Mouse (Mus musculus) CH12.LX (cell line): ENCODE data around the gene Capn8. TPM values are rescaled to one million over a fixed set of nuclear protein-coding genes. Genes with fewer than 3 reads are reported as not detected.

ENCODE experiments used
- DNase-seq: peaks from one replicate; pipeline ENCODE4 v3.0.0-alpha.2; 2013; ENCODE audit errors: extremely low read depth
- H3K27ac ChIP-seq: 2 replicates; pipeline ENCODE4 v1.5.1; 2012; ENCODE audit warnings: low read depth, mild to moderate bottlenecking, control low read depth, moderate library complexity; ENCODE audit not compliant: insufficient read depth
- H3K27me3 ChIP-seq: replicated peaks from 2 replicates; pipeline ENCODE3; 2012; ENCODE audit warnings: inconsistent platforms
- H3K36me3 ChIP-seq, 2 experiments: replicated peaks in 1 of 2; 2 replicates each; pipeline versions ENCODE3 to v1.6.1; 2012; ENCODE audit warnings: inconsistent platforms in 1 of 2, low read length in 1 of 2, mild to moderate bottlenecking in 1 of 2, mixed read lengths in 1 of 2, moderate library complexity in 1 of 2; ENCODE audit not compliant: control insufficient read depth in 1 of 2, insufficient read depth in 1 of 2
- H3K4me1 ChIP-seq, 2 experiments: 2 replicates each; pipeline ENCODE4 v1.6.1; 2012; ENCODE audit warnings: inconsistent platforms in 1 of 2, moderate library complexity in 1 of 2; ENCODE audit not compliant: insufficient read depth in 2 of 2, control insufficient read depth in 1 of 2
- H3K4me2 ChIP-seq: 2 replicates; pipeline ENCODE4 v1.6.1; 2012; ENCODE audit warnings: low read depth, mild to moderate bottlenecking, control low read depth; ENCODE audit not compliant: poor library complexity, insufficient read depth, severe bottlenecking
- H3K4me3 ChIP-seq, 3 experiments: fragments of 150-350 bp in 1 of 3; sonication (generic) in 1 of 3; replicated peaks in 1 of 3; 2 replicates each; pipeline versions ENCODE3 to v1.5.1; 2011 to 2012; ENCODE audit warnings: low read depth in 2 of 3, low read length in 2 of 3, mild to moderate bottlenecking in 2 of 3, moderate library complexity in 2 of 3, control low read depth in 1 of 3, improper control_type of control experiment in 1 of 3, inconsistent platforms in 1 of 3, mixed read lengths in 1 of 3; ENCODE audit not compliant: poor library complexity in 1 of 3
- H3K79me2 ChIP-seq: replicated peaks from 2 replicates; pipeline ENCODE4 v1.6.1; 2012; ENCODE audit warnings: mild to moderate bottlenecking, moderate library complexity; ENCODE audit not compliant: control insufficient read depth, poor library complexity, insufficient read depth, severe bottlenecking; ENCODE audit errors: extremely low read depth
- H3K9ac ChIP-seq: 2 replicates; pipeline ENCODE4 v1.6.1; 2012; ENCODE audit warnings: low read depth, mild to moderate bottlenecking, control low read depth, moderate library complexity; ENCODE audit not compliant: insufficient read depth
- H3K9me3 ChIP-seq: replicated peaks from 2 replicates; pipeline ENCODE3; 2012; ENCODE audit warnings: low read length, inconsistent platforms, mixed read lengths
- CHD1 ChIP-seq: IDR thresholded peaks from 2 replicates; pipeline ENCODE4 v1.6.1; 2012; ENCODE audit warnings: low read depth, low read length, improper control_type of control experiment, inconsistent platforms
- ELF1 ChIP-seq: IDR thresholded peaks from 2 replicates; pipeline ENCODE4 v1.6.1; 2014; ENCODE audit warnings: low read depth, mild to moderate bottlenecking, inconsistent platforms, low read length, improper control_type of control experiment
- ETS1 ChIP-seq: conservative IDR thresholded peaks from 2 replicates; pipeline ENCODE4 v1.6.1; 2012; ENCODE audit warnings: low read depth, mild to moderate bottlenecking, inconsistent platforms, low read length, improper control_type of control experiment, moderate library complexity
- GABPA ChIP-seq: IDR thresholded peaks from 2 replicates; pipeline ENCODE4 v1.6.1; 2012; ENCODE audit warnings: low read depth, low read length, improper control_type of control experiment, inconsistent platforms; ENCODE audit not compliant: insufficient replicate concordance
- HCFC1 ChIP-seq: IDR thresholded peaks from 2 replicates; pipeline ENCODE4 v1.6.1; 2012; ENCODE audit warnings: low read depth, mild to moderate bottlenecking, inconsistent platforms, low read length, improper control_type of control experiment
- IRF4 ChIP-seq: IDR thresholded peaks from 2 replicates; pipeline ENCODE4 v1.6.1; 2014; ENCODE audit warnings: low read depth, mild to moderate bottlenecking, inconsistent platforms, low read length, improper control_type of control experiment
- JUN ChIP-seq: IDR thresholded peaks from 2 replicates; pipeline ENCODE4 v1.6.1; 2011; ENCODE audit warnings: low read depth, mild to moderate bottlenecking, low read length, improper control_type of control experiment, moderate library complexity; ENCODE audit not compliant: insufficient read depth
- MAX ChIP-seq: IDR thresholded peaks from 2 replicates; pipeline ENCODE4 v1.6.1; 2011; ENCODE audit warnings: low read length, improper control_type of control experiment
- MEF2A ChIP-seq: IDR thresholded peaks from 2 replicates; pipeline ENCODE4 v1.6.1; 2014; ENCODE audit warnings: low read depth, mild to moderate bottlenecking, inconsistent platforms, low read length, improper control_type of control experiment, borderline replicate concordance
- MXI1 ChIP-seq: IDR thresholded peaks from 2 replicates; pipeline ENCODE4 v1.6.1; 2011; ENCODE audit warnings: mild to moderate bottlenecking, low read depth, low read length, improper control_type of control experiment
- NELFE ChIP-seq: IDR thresholded peaks from 2 replicates; pipeline ENCODE4 v1.6.1; 2011; ENCODE audit warnings: low read depth, low read length, improper control_type of control experiment
- PAX5 ChIP-seq: IDR thresholded peaks from 2 replicates; pipeline ENCODE4 v1.6.1; 2012; ENCODE audit warnings: low read length, inconsistent platforms, mixed read lengths
- POLR2A ChIP-seq: IDR thresholded peaks from 2 replicates; pipeline ENCODE4 v1.6.1; 2011; ENCODE audit warnings: low read depth, mild to moderate bottlenecking, improper control_type of control experiment, low read length
- POLR2AphosphoS2 ChIP-seq: IDR thresholded peaks from 2 replicates; pipeline ENCODE4 v1.6.1; 2011; ENCODE audit warnings: low read depth, low read length, improper control_type of control experiment
- RCOR1 ChIP-seq: conservative IDR thresholded peaks from 2 replicates; pipeline ENCODE4 v1.6.1; 2012; ENCODE audit warnings: low read depth, mild to moderate bottlenecking, inconsistent platforms, low read length, improper control_type of control experiment
- SIN3A ChIP-seq: IDR thresholded peaks from 2 replicates; pipeline ENCODE4 v1.6.1; 2012; ENCODE audit warnings: low read length, improper control_type of control experiment, inconsistent platforms
- TBP ChIP-seq: conservative IDR thresholded peaks from 2 replicates; pipeline ENCODE4 v1.6.1; 2011; ENCODE audit warnings: low read depth, low read length, improper control_type of control experiment
- TCF12 ChIP-seq: IDR thresholded peaks from 2 replicates; pipeline ENCODE4 v1.6.1; 2014; ENCODE audit warnings: low read depth, mild to moderate bottlenecking, inconsistent platforms, low read length, improper control_type of control experiment
- UBTF ChIP-seq: IDR thresholded peaks from 2 replicates; pipeline ENCODE4 v1.6.1; 2012; ENCODE audit warnings: low read depth, mild to moderate bottlenecking, inconsistent platforms, low read length, improper control_type of control experiment, moderate library complexity
- ZC3H11A ChIP-seq: IDR thresholded peaks from 2 replicates; pipeline ENCODE4 v1.6.1; 2012; ENCODE audit warnings: low read depth, mild to moderate bottlenecking, inconsistent platforms, low read length, improper control_type of control experiment
- ZKSCAN1 ChIP-seq: IDR thresholded peaks from 2 replicates; pipeline ENCODE4 v1.6.1; 2012; ENCODE audit warnings: low read depth, inconsistent platforms, low read length, improper control_type of control experiment, borderline replicate concordance
- ZNF384 ChIP-seq: IDR thresholded peaks from 2 replicates; pipeline ENCODE4 v1.6.1; 2012; ENCODE audit warnings: low read depth, low read length, improper control_type of control experiment, inconsistent platforms
- dilution Hi-C: fragments of 300-500 bp; cut with MboI; formaldehyde crosslinking; loops from 2 replicates; pipeline ENCODE4 v1.14.3; 2020; ENCODE audit warnings: low sequenced_read_pairs; ENCODE audit not compliant: extremely low pct_unique_long_range_greater_than_20kb, extremely low pct_ligation_motif_present
- in situ Hi-C: fragments of 300-500 bp; cut with MboI; formaldehyde crosslinking; loops from 3 replicates; pipeline ENCODE4 v1.14.3; 2019; ENCODE audit warnings: low sequenced_read_pairs, low pct_ligation_motif_present, low pct_unique_long_range_greater_than_20kb, mixed read lengths
- polyA plus RNA-seq: library from polyadenylated mRNA; unstranded; fragments of >175 nt; gene quantifications from 2 replicates; pipeline ENCODE4 v1.2.1, GENCODE M21; 2012; ENCODE audit warnings: low read depth; ENCODE audit not compliant: insufficient read length
- total RNA-seq, 2 experiments: library from RNA; depleted of rRNA; stranded (reverse); fragments of 300-350 nt in 1 of 2; fragments of >200 nt in 1 of 2; gene quantifications; 2 replicates each; pipeline ENCODE4 v1.2.3; 2012 to 2014

Capn8 gene
- total and polyA plus RNA-seq, 3 experiments = not detected

DNA sequence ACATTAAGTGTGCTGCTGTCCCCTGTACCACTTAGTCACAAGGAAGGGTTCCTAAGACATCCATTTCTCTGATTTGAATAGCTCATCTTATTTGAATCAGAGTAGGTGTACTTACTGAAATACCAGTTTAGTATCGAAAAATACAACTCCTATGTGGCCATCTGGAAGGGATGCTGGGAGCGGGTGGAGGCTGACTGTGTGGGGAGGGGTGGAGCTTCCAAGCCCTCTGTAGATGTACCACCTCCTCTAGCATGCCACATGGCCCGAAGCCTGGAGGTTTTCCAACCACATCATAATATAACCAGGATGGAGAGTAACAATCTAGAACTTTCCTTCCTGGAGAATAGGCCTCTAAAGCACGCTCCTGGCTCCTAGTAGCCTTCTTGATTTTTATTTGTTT, 6.5 kb upstream of the Capn8 start:
- no peak overlapping the region for H3K4me2 ChIP-seq
- no peak overlapping the region for H3K9ac ChIP-seq
- H3K27me3 ChIP-seq = no peaks in the 10 kb centered on the region
- no peaks in the 10 kb centered on the region for H3K9me3 ChIP-seq
- no peak overlapping the region for H3K4me3 ChIP-seq
- peaks cover 0 to 2% of the 10 kb centered on the region in 2 experiments; a peak in 1 of 4 replicates for H3K4me1 ChIP-seq
- no peak for TF ChIP-seq RCOR1
- no peak for TF ChIP-seq POLR2A
- TF ChIP-seq MXI1 = no peak
- TF ChIP-seq POLR2AphosphoS2 = no peak
- TF ChIP-seq NELFE = no peak
- TF ChIP-seq CHD1 = no peak
- TF ChIP-seq ZKSCAN1 = no peak
- no peak for TF ChIP-seq ELF1
- no peak for TF ChIP-seq ZNF384
- no peak for TF ChIP-seq IRF4
- DNase-seq = no peak
- no peak overlapping the region for H3K27ac ChIP-seq
- in situ Hi-C loops = loop anchor here (25.0 kb wide), 2 partner anchors 229 to 704 kb away; no protein-coding TSS in a partner anchor
- no peaks in the 10 kb centered on the region for H3K36me3 ChIP-seq
- H3K79me2 ChIP-seq = no peaks in the 10 kb centered on the region
- dilution Hi-C loops = no loop called here

GRCm38 (mm10) chr1:182559530-182559929, 5.3 kb upstream of the Capn8 start:
- TF ChIP-seq ETS1 (no peak), GABPA (no peak), MAX (no peak), JUN (no peak), TCF12 (no peak), POLR2A (no peak), MEF2A (no peak), ZC3H11A (no peak), ELF1 (no peak), SIN3A (no peak), HCFC1 (no peak), TBP (no peak), UBTF (no peak), PAX5 (no peak)
- Histone ChIP-seq H3K4me1 (peaks cover 0 to 2% of the 10 kb centered on the region in 2 experiments; a peak in 1 of 4 replicates), H3K9me3 (no peaks in the 10 kb centered on the region), H3K4me3 (no peak overlapping the region), H3K27ac (no peak overlapping the region), H3K9ac (no peak overlapping the region), H3K79me2 (no peaks in the 10 kb centered on the region), H3K27me3 (no peaks in the 10 kb centered on the region), H3K36me3 (no peaks in the 10 kb centered on the region), H3K4me2 (no peak overlapping the region)
- dilution Hi-C loops = no loop called here
- in situ Hi-C loops = loop anchor here (25.0 kb wide), 2 partner anchors 228 to 703 kb away; no protein-coding TSS in a partner anchor
- no peak for DNase-seq
